Mouse (Mus musculus) layer of hippocampus, adult 2 months (tissue): Measurements from ENCODE around the gene Cenpx. TPM values are rescaled to one million over a fixed set of nuclear protein-coding genes. Genes with fewer than 3 reads are reported as not detected.
"Not testable (repeated sequence)": the region's sequence is repeated elsewhere in the genome, so short reads cannot be mapped to it uniquely, and the experiment has no call there.

ENCODE experiments used
- DNase-seq, 2 experiments: peaks; one replicate each; pipeline ENCODE4 v3.0.0; 2022; ENCODE audit warnings: low spot score in 2 of 2
- H3K27ac ChIP-seq: fragments of 200-600 bp; 2 replicates; pipeline ENCODE4 v1.8.1; 2022
- H3K4me3 ChIP-seq: fragments of 200-600 bp; 2 replicates; pipeline ENCODE4 v1.8.1; 2022; ENCODE audit warnings: mild to moderate bottlenecking
- CTCF ChIP-seq: fragments of 200-600 bp; conservative IDR thresholded peaks from 2 replicates; pipeline ENCODE4 v1.8.1; 2022; ENCODE audit warnings: antibody characterized with exemption, mild to moderate bottlenecking, moderate library complexity
- total RNA-seq, 2 experiments: library from RNA; stranded (reverse); gene quantifications; 2 replicates each; pipeline ENCODE4 v1.2.3; 2021

The Cenpx gene
- total RNA-seq, 2 experiments from 2014 or later, result 13.1 to 16.9 TPM

GRCm38 (mm10) chr11:120679909-120680308 lies 33.6 kb downstream of the Cenpx start:
- TF ChIP-seq CTCF, result peak; percentile 69
- no peak for DNase-seq
- H3K27ac ChIP-seq, result no peak overlapping the region
- no peak overlapping the region for H3K4me3 ChIP-seq

GRCm38 (mm10) chr11:120676951-120677350 lies 36.6 kb downstream of the Cenpx start:
- DNase-seq, result no peak
- no peak overlapping the region for H3K27ac ChIP-seq
- no peak overlapping the region for H3K4me3 ChIP-seq
- TF ChIP-seq CTCF, result no peak

- not testable (repeated sequence) for H3K4me3 ChIP-seq, H3K27ac ChIP-seq, DNase-seq
Observed at GRCm38 (mm10) chr11:120675875-120676274, 37.7 kb downstream of the Cenpx start.

- no peak for TF ChIP-seq CTCF
- Histone ChIP-seq H3K4me3 (peak overlapping the region; percentile 79), H3K27ac (peak overlapping the region; percentile 95)
- DNase-seq, result no peak
Observed at GRCm38 (mm10) chr11:120673594-120674122, 39.9 kb downstream of the Cenpx start.

- peak; percentile 90 to 91 for DNase-seq
- 0 out of 2 replicates have a peak, but pooled peaks have one; percentile 8 for TF ChIP-seq CTCF
- peak within 1 kb of the TSS; percentile 79 for H3K4me3 ChIP-seq
- H3K27ac ChIP-seq, result peak within 1 kb of the TSS; percentile 95
Observed at GRCm38 (mm10) chr11:120672687-120673593, 40.6 kb downstream of the Cenpx start, which contains the start of gene Aspscr1. Aspscr1 (plus strand) TSS chr11:120672973.

GRCm38 (mm10) chr11:120666617-120667016 lies 46.9 kb downstream of the Cenpx start:
- TF ChIP-seq CTCF, result no peak
- no peak for DNase-seq
- Histone ChIP-seq H3K27ac (no peak overlapping the region), H3K4me3 (no peak overlapping the region)

- Histone ChIP-seq H3K4me3 (no peak overlapping the region), H3K27ac (no peak overlapping the region)
- TF ChIP-seq CTCF, result no peak
- DNase-seq, result no peak
Observed at GRCm38 (mm10) chr11:120665406-120665805, 48.1 kb downstream of the Cenpx start.

GRCm38 (mm10) chr11:120663714-120664113 lies 49.8 kb downstream of the Cenpx start:
- Histone ChIP-seq H3K27ac (no peak overlapping the region), H3K4me3 (no peak overlapping the region)
- DNase-seq, result no peak
- TF ChIP-seq CTCF, result no peak

GRCm38 (mm10) chr11:120662759-120663158 lies 50.8 kb downstream of the Cenpx start:
- TF ChIP-seq CTCF, result no peak
- no peak for DNase-seq
- H3K4me3 ChIP-seq, result no peak overlapping the region
- no peak overlapping the region for H3K27ac ChIP-seq

GRCm38 (mm10) chr11:120661076-120661460 lies 52.5 kb downstream of the Cenpx start, which contains the start of gene Notum:
Notum (minus strand) TSS chr11:120661175.
- no peak for TF ChIP-seq CTCF
- Histone ChIP-seq H3K27ac (peak within 1 kb of the TSS; percentile 73), H3K4me3 (peak within 1 kb of the TSS; percentile 49)

More at GRCm38 (mm10) chr11:120661076-120661460, 52.5 kb downstream of the Cenpx start, which contains the start of gene Notum:
- no peak for DNase-seq

Other genes with a start within 250 kb of the Cenpx start
- gene Arl16, start 246.1 kb downstream of the Cenpx start, total RNA-seq, result 10 to 100 TPM; 52.0 to 54.8 TPM
- 10 to 100 TPM; 63.2 to 68.1 TPM for gene Mrpl12, start 229.1 kb downstream of the Cenpx start, total RNA-seq
- 10 to 100 TPM; 19.8 to 22.3 TPM for gene Slc25a10, start 221.9 kb downstream of the Cenpx start, total RNA-seq
- not detected for gene Gcgr, start 183.0 kb downstream of the Cenpx start, total RNA-seq
- gene Mcrip1, start 164.0 kb downstream of the Cenpx start, total RNA-seq, result 10 to 100 TPM; 65.2 to 67.6 TPM
- gene Ppp1r27, start 162.6 kb downstream of the Cenpx start, total RNA-seq, result not detected
- gene P4hb, start 140.5 kb downstream of the Cenpx start, total RNA-seq, result 100 to 1,000 TPM; 106 to 118 TPM
- gene Arhgdia, start 132.1 kb downstream of the Cenpx start, total RNA-seq, result 100 to 1,000 TPM; 270 to 277 TPM
- gene Alyref, start 115.4 kb downstream of the Cenpx start, total RNA-seq, result 10 to 100 TPM; 58.0 to 66.8 TPM
- gene Anapc11, start 115.3 kb downstream of the Cenpx start, total RNA-seq, result 10 to 100 TPM; 87.1 to 89.6 TPM
- 1 to 10 TPM; 1.3 to 1.7 TPM for gene Npb, start 105.3 kb downstream of the Cenpx start, total RNA-seq
- 100 to 1,000 TPM; 128 to 142 TPM for gene Pcyt2, start 95.8 kb downstream of the Cenpx start, total RNA-seq
- gene Sirt7, start 88.5 kb downstream of the Cenpx start, total RNA-seq, result 10 to 100 TPM; 42.9 to 46.4 TPM
- gene Mafg, start 80.1 kb downstream of the Cenpx start, total RNA-seq, result 10 to 100 TPM; 71.6 to 80.3 TPM
- 1 to 10 TPM; 1.3 to 1.8 TPM for gene Pycr1, start 70.0 kb downstream of the Cenpx start, total RNA-seq
- 1 to 10 TPM; 3.9 to 8.7 TPM for gene Myadml2, start 65.6 kb downstream of the Cenpx start, total RNA-seq
- gene Notum, start 52.6 kb downstream of the Cenpx start, total RNA-seq, result 1 to 10 TPM; 4.7 to 5.4 TPM
- gene Aspscr1, start 40.8 kb downstream of the Cenpx start, total RNA-seq, result 10 to 100 TPM; 50.7 to 53.2 TPM
- gene Lrrc45, start 187 bp upstream of the Cenpx start, total RNA-seq, result 10 to 100 TPM; 60.0 to 70.4 TPM
- 10 to 100 TPM; 36.4 to 38.2 TPM for gene Rac3, start 7.7 kb upstream of the Cenpx start, total RNA-seq
- gene Dcxr, start 13.5 kb upstream of the Cenpx start, total RNA-seq, result 10 to 100 TPM in 1 of 2 experiments, 1 to 10 TPM in 1; 9.9 to 11.3 TPM
- 1 to 10 TPM; 1.3 to 4.9 TPM for gene Cbr2, start 18.4 kb upstream of the Cenpx start, total RNA-seq
- 10 to 100 TPM; 20.8 to 24.1 TPM for gene Hmga1b, start 49.1 kb upstream of the Cenpx start, total RNA-seq
- gene Rfng, start 70.5 kb upstream of the Cenpx start, total RNA-seq, result 10 to 100 TPM; 67.7 to 69.7 TPM
- gene Gps1, start 70.5 kb upstream of the Cenpx start, total RNA-seq, result 100 to 1,000 TPM; 150 to 153 TPM
- 10 to 100 TPM; 45.6 to 46.2 TPM for gene Dus1l, start 82.7 kb upstream of the Cenpx start, total RNA-seq
- 100 to 1,000 TPM; 184 to 185 TPM for gene Fasn, start 110.8 kb upstream of the Cenpx start, total RNA-seq
- gene Ccdc57, start 219.1 kb upstream of the Cenpx start, total RNA-seq, result 1 to 10 TPM; 8.4 to 8.7 TPM
- 1 to 10 TPM; 1.6 to 1.9 TPM for gene Slc16a3, start 234.7 kb upstream of the Cenpx start, total RNA-seq